Mouse (Mus musculus): ENCODE data around the gene Crtc2.

DNA sequence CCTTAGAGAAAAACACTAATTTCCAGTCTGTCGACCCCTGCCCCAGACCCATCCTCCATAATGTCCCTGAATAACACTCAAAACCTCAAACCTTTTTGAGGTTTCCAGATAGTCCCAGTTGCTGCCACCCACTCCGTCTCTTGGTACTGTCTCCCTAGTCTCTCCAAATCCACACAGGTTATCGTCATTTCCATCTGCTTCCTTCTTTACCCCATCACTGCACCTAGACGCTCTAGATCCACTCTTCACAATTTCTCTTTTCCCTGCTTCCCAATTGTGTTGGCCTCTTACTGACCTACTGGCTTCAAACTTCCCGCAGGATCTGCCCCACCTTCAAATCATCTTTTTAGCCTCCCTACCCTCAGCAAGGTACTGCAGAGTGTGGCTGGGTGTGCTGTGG, 32.8 kb upstream of the Crtc2 start:
- TF ChIP-seq CTCF (IDR thresholded peaks at IDR 0.05; ENCODE audit: low read depth, low read length) (no peak), POLR2A (IDR thresholded peaks at IDR 0.05; ENCODE audit: borderline replicate concordance, low read depth, low read length) (no peak)

Data from bone marrow macrophage, adult 2 months (primary cell).